Mouse (Mus musculus): ENCODE measurements around the gene Cib4.

- TF ChIP-seq CTCF (IDR thresholded peaks at IDR 0.05; ENCODE audit: low read depth) (no peak), EP300 (optimal IDR thresholded peaks at IDR 0.05) (no peak)
Observed at GRCm38 (mm10) chr5:30483533-30483932, 62.1 kb downstream of the Cib4 start.

Measured in stomach, postnatal 0 days (tissue).